8 mouse cellular contexts compared by ENCODE assay signal in genomic region chr1:159163113-159163885, GRCm38 (mm10).
DNase-seq lines count a peak whose midpoint lies in the region; ATAC-seq lines count a peak whose summit lies in the region.

No protein-coding gene starts in this region.

- no peaks in the 10 kb centered on the region for H3K4me1 ChIP-seq in embryonic facial prominence, embryonic 12.5 days
- peaks cover 4% of the 10 kb centered on the region for H3K4me1 ChIP-seq in heart, embryonic 15.5 days (replicated peaks)
- H3K4me1 ChIP-seq in lung, embryonic 16.5 days (replicated peaks; ENCODE audit: control insufficient read depth, insufficient read depth, low read length) = no peaks in the 10 kb centered on the region; the same call in 1 of the 2 replicates
- no peaks in the 10 kb centered on the region for H3K4me1 ChIP-seq in hindbrain, embryonic 13.5 days (replicated peaks)

- peak; percentile 28; the same call in 1 of the 2 replicates for ATAC-seq in embryonic facial prominence, embryonic 12.5 days (ENCODE audit: insufficient number of reproducible peaks, insufficient read depth, low FRiP score, low TSS enrichment)
- peak; percentile 64 for ATAC-seq in heart, embryonic 15.5 days (replicated peaks; ENCODE audit: insufficient number of reproducible peaks, insufficient read depth, low FRiP score, low read depth)
- ATAC-seq in lung, embryonic 16.5 days (ENCODE audit: low read depth) = peak; percentile 97
- no peak for ATAC-seq in hindbrain, embryonic 13.5 days (ENCODE audit: low FRiP score)

- peak overlapping the region; percentile 20; the same call in 1 of the 2 replicates for H3K4me2 ChIP-seq in embryonic facial prominence, embryonic 12.5 days (replicated peaks)
- H3K4me2 ChIP-seq in heart, embryonic 15.5 days = no peak overlapping the region
- no peak overlapping the region for H3K4me2 ChIP-seq in lung, embryonic 16.5 days (ENCODE audit: low read depth, low read length)
- H3K4me2 ChIP-seq in hindbrain, embryonic 13.5 days = no peak overlapping the region

- peak; percentile 21 for DNase-seq in kidney, postnatal 10 days
- DNase-seq in kidney, postnatal 25 days = no peak
- DNase-seq in testis, postnatal 10 days (ENCODE audit: low spot score) = no peak
- no peak for DNase-seq in spleen, adult 12 weeks (ENCODE audit: low spot score)

- H3K27me3 ChIP-seq in embryonic facial prominence, embryonic 12.5 days = no peaks in the 10 kb centered on the region
- H3K27me3 ChIP-seq in heart, embryonic 15.5 days = no peaks in the 10 kb centered on the region
- no peaks in the 10 kb centered on the region for H3K27me3 ChIP-seq in lung, embryonic 16.5 days (ENCODE audit: control insufficient read depth, insufficient read depth, low read depth, low read length)
- H3K27me3 ChIP-seq in hindbrain, embryonic 13.5 days = no peaks in the 10 kb centered on the region

- H3K36me3 ChIP-seq in embryonic facial prominence, embryonic 12.5 days = no peaks in the 10 kb centered on the region
- no peaks in the 10 kb centered on the region for H3K36me3 ChIP-seq in heart, embryonic 15.5 days
- no peaks in the 10 kb centered on the region for H3K36me3 ChIP-seq in lung, embryonic 16.5 days (ENCODE audit: control insufficient read depth, insufficient read depth, low read length)
- H3K36me3 ChIP-seq in hindbrain, embryonic 13.5 days = no peaks in the 10 kb centered on the region

- no peak overlapping the region for H3K9ac ChIP-seq in embryonic facial prominence, embryonic 12.5 days
- no peak overlapping the region for H3K9ac ChIP-seq in heart, embryonic 15.5 days
- H3K9ac ChIP-seq in lung, embryonic 16.5 days (ENCODE audit: low read length) = no peak overlapping the region
- H3K9ac ChIP-seq in hindbrain, embryonic 13.5 days = no peak overlapping the region

- H3K4me3 ChIP-seq in embryonic facial prominence, embryonic 12.5 days = no peak overlapping the region
- no peak overlapping the region for H3K4me3 ChIP-seq in heart, embryonic 15.5 days
- no peak overlapping the region for H3K4me3 ChIP-seq in lung, embryonic 16.5 days (ENCODE audit: low read length)
- H3K4me3 ChIP-seq in hindbrain, embryonic 13.5 days = no peak overlapping the region

- H3K9me3 ChIP-seq in embryonic facial prominence, embryonic 12.5 days = no peaks in the 10 kb centered on the region
- H3K9me3 ChIP-seq in heart, embryonic 15.5 days (replicated peaks) = no peaks in the 10 kb centered on the region
- no peaks in the 10 kb centered on the region for H3K9me3 ChIP-seq in lung, embryonic 16.5 days (ENCODE audit: control insufficient read depth, low read length)
- H3K9me3 ChIP-seq in hindbrain, embryonic 13.5 days = no peaks in the 10 kb centered on the region

- H3K27ac ChIP-seq in embryonic facial prominence, embryonic 12.5 days = peak overlapping the region; percentile 54; the same call in 1 of the 2 replicates
- peak overlapping the region; percentile 24 for H3K27ac ChIP-seq in heart, embryonic 15.5 days
- peak overlapping the region; percentile 81 for H3K27ac ChIP-seq in lung, embryonic 16.5 days (ENCODE audit: low read length)
- no peak overlapping the region for H3K27ac ChIP-seq in hindbrain, embryonic 13.5 days

- WGBS in embryonic facial prominence, embryonic 12.5 days = 9% methylated on average over 4 of the region's 4 CpGs
- WGBS in heart, embryonic 15.5 days = 19% methylated on average over 4 of the region's 4 CpGs
- WGBS in lung, embryonic 16.5 days = 16% methylated on average over 4 of the region's 4 CpGs
- WGBS in hindbrain, embryonic 13.5 days = 70% methylated on average over 4 of the region's 4 CpGs
